Mouse (Mus musculus) hindbrain, embryonic 11.5 days (tissue): ENCODE results near the gene Gm4787. TPM values are rescaled to one million over a fixed set of nuclear protein-coding genes. Genes with fewer than 3 reads are reported as not detected.

Experiments used
- ATAC-seq: fragments of 200-750 bp; cut with Nextera tagmentation; 2 replicates; pipeline ENCODE4 v1.8.0; 2017; ENCODE audit warnings: mild to moderate bottlenecking, moderate TSS enrichment, moderate library complexity; ENCODE audit not compliant: low FRiP score
- DNase-seq: peaks from one replicate; pipeline ENCODE4 v3.0.0-alpha.2; 2015; ENCODE audit warnings: low spot score
- H3K27ac ChIP-seq: fragments of 300-500 bp; sonication (generic); 2 replicates; pipeline ENCODE4 v1.5.1; 2014; ENCODE audit warnings: mild to moderate bottlenecking, low read depth, low read length
- H3K27me3 ChIP-seq: fragments of 300-500 bp; sonication (generic); 2 replicates; pipeline ENCODE4 v1.6.1; 2014; ENCODE audit warnings: mild to moderate bottlenecking, low read length, moderate library complexity, mixed read lengths; ENCODE audit not compliant: control insufficient read depth, insufficient read depth
- H3K36me3 ChIP-seq: fragments of 300-500 bp; sonication (generic); 2 replicates; pipeline ENCODE4 v1.6.1; 2014; ENCODE audit warnings: mild to moderate bottlenecking, low read length, moderate library complexity, mixed read lengths; ENCODE audit not compliant: control insufficient read depth, insufficient read depth
- H3K4me1 ChIP-seq: fragments of 300-500 bp; sonication (generic); replicated peaks from 2 replicates; pipeline ENCODE4 v1.6.1; 2014; ENCODE audit warnings: low read length, mixed read lengths; ENCODE audit not compliant: control insufficient read depth, insufficient read depth
- H3K4me2 ChIP-seq: fragments of 300-500 bp; sonication (generic); replicated peaks from 2 replicates; pipeline ENCODE4 v1.6.1; 2014; ENCODE audit warnings: mild to moderate bottlenecking, low read depth, low read length
- H3K4me3 ChIP-seq: fragments of 300-500 bp; sonication (generic); 2 replicates; pipeline ENCODE4 v1.5.1; 2014; ENCODE audit warnings: low read depth, low read length
- H3K9ac ChIP-seq: fragments of 300-500 bp; sonication (generic); 2 replicates; pipeline ENCODE4 v1.6.1; 2014; ENCODE audit warnings: low read depth, low read length
- H3K9me3 ChIP-seq: fragments of 300-500 bp; sonication (generic); 2 replicates; pipeline ENCODE4 v1.6.1; 2016; ENCODE audit warnings: low read length; ENCODE audit not compliant: control insufficient read depth
- WGBS: fragments of 180-500 bp; shearing (Covaris S2); extraction: QIAGEN DNeasy Blood & Tissue Kit; methylation state at CpG from one replicate; pipeline ENCODE4 v1.1.7; 2014; 5-methylcytosine and 5-hydroxymethylcytosine counted together
- polyA plus RNA-seq: library from polyadenylated mRNA; unstranded; fragments of >200 nt; fragmentation: Nextera tagmentation; extraction: Ambion mirVana; gene quantifications from 2 replicates; pipeline ENCODE4 v1.2.1, GENCODE M21; 2014

The Gm4787 gene
- polyA plus RNA-seq, 1 experiment from 2014 or later: 0.39 TPM

DNA sequence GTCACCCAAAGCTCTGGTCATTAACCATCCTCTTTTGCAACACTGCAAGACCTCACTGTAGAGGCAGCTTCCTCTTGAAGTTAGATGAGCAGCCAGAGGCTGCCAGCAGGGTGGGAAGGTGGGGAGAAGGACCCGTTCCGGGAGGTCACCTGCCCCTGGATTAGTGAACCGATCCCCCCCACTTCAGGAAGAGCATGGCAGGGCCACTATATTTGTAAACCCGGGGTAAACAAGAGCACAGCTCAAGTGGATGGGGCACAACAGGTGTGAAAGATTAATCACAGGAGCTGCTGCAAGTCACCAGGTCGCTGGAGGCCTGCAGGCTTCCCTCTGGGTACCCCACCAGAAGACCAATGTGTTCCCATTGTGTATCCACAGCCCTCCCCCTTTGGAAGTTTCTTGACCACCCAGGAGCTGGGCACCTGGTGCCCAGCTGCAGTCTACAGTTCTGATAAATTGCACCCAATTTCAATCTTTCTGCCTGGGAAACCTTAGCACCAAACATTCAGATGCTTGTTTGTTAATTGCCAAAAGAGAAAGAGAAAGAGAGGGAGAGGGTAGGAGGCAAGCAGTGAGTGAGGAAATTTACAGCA lies 48.1 kb downstream of the Gm4787 start:
- no peak for ATAC-seq
- no peak overlapping the region for H3K4me3 ChIP-seq
- no peak overlapping the region for H3K27ac ChIP-seq

More for the DNA sequence above, 48.1 kb downstream of the Gm4787 start:
- Histone ChIP-seq H3K4me1 (no peaks in the 10 kb centered on the region), H3K4me2 (peak overlapping the region; percentile 97; the same call in 1 of the 2 replicates), H3K36me3 (no peaks in the 10 kb centered on the region), H3K9me3 (no peaks in the 10 kb centered on the region), H3K27me3 (peaks cover 3% of the 10 kb centered on the region; the same call in 1 of the 2 replicates), H3K9ac (0 out of 2 replicates have a peak overlapping the region, but pooled peaks have one; percentile 7)
- DNase-seq: peak; percentile 7
- 51% methylated on average over 5 of the region's 5 CpGs for WGBS

Other genes with a start within 250 kb of the Gm4787 start
- 1.6 and 1.7 TPM in 2 replicates for gene Slc8a3, start 46.3 kb downstream of the Gm4787 start, polyA plus RNA-seq
- gene Adam4, start 42.5 kb upstream of the Gm4787 start, polyA plus RNA-seq: 0.42 and 0.91 TPM in 2 replicates
- 132 and 136 TPM in 2 replicates for gene Cox16, start 105.7 kb upstream of the Gm4787 start, polyA plus RNA-seq
- 27.0 and 31.3 TPM in 2 replicates for gene Gm20498, start 153.4 kb upstream of the Gm4787 start, polyA plus RNA-seq
- 34.2 and 40.1 TPM in 2 replicates for gene Synj2bp, start 153.4 kb upstream of the Gm4787 start, polyA plus RNA-seq
- gene Adam21, start 189.0 kb upstream of the Gm4787 start, polyA plus RNA-seq: 0.24 and 0.82 TPM in 2 replicates
- gene Med6, start 215.5 kb upstream of the Gm4787 start, polyA plus RNA-seq: 72.0 and 84.6 TPM in 2 replicates